Mouse (Mus musculus) thymus, postnatal 10 days (tissue): ENCODE measurements at regions not wholly inside any gene's neighbourhood (a gene's known extent, or its start where the extent isn't known, plus 50 kb on each side); places are given as distances from the start of the nearest gene placed in this dataset.

Source experiments
- DNase-seq, 2 experiments: peaks; one replicate each; pipeline ENCODE4 v3.0.0; 2021; ENCODE audit warnings: low spot score in 2 of 2

DNA sequence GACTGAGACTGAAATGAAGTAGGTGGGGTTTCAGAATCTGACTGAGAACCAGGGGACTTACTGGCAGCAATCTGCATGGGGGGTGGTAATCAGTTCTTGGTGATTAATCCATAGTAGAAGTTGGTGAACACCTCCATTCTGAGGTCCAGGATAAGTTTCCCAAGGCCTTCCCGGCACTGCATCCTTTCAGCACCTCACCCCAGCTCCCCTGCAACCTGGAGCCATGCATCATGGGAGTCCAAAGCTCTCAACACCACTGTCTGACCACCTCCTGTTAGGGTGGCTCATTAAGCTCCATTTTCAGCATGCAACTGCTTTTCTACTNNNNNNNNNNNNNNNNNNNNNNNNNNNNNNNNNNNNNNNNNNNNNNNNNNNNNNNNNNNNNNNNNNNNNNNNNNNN lies 157.0 kb downstream of the Cyp26b1 start:
- DNase-seq, result no peak

DNA sequence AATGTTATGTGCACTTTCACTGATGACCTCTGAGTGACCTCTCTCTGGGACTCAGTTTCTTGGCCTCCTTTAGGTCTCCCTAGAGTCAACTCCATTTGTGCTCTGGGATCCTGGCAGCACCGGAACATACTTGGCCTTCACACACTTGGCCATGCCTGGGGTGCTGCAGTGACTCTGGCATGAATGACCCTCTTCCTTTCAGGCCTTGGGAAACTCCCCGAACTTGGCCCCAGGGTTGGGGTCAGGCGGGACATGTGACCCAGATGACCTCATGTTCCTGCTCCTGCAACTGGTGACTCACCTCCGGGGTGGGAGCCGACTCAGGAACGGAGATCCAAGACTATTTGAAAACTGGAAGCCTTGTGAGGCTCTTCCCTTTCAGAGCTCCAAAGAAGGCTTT lies 159.2 kb downstream of the Cyp26b1 start:
- DNase-seq, result no peak

DNA sequence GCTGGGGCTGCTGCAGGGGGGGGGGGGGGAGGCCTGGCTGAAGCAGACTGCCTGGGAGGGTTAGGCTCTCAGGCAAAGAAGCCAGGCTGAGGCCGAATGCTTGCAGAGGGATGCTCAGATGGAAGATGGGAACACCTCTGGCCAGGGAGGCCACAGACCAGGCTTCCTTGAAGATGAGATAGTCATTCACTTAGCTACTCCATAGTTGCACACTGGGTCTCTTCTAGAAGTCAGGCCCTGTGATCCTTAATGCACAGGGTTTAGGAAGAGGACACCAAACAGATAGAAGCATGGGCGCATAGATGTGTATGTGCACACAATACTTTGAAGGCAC lies 162.1 kb downstream of the Cyp26b1 start:
- no peak for DNase-seq

DNA sequence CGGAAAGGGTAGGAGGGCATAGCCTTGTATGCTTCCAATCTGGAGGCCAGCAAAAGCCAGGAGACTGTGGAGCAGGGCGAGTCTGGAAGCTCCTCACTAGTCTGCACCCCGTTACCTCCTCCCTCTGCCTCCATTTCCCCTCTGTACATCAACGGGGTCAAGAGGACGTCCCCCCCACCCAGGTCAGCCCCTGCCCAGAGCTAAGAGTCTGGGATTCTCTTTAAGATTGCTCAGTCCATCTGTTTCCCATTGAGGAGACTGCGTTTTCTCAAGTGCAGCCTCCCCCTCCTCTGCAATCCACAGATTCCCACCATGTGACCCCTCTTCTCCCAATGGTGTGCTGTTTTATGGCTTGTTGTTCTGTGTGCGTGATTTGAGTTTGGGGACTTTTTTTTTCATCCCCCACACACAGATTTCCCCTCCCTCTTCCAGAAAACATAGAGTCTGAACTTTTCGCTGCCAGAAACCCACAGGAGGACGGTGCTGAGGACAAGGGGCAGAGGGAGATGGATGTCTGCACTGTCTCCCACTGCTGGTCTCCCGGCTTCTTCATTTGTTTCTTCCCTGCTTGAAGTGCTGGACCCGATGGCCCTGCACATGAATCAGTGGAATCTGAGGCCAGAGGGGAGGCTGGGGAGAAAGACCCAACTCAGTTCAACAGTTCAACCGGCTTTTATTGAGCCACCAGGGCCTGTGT lies 162.6 kb downstream of the Cyp26b1 start:
- DNase-seq, result no peak

DNA sequence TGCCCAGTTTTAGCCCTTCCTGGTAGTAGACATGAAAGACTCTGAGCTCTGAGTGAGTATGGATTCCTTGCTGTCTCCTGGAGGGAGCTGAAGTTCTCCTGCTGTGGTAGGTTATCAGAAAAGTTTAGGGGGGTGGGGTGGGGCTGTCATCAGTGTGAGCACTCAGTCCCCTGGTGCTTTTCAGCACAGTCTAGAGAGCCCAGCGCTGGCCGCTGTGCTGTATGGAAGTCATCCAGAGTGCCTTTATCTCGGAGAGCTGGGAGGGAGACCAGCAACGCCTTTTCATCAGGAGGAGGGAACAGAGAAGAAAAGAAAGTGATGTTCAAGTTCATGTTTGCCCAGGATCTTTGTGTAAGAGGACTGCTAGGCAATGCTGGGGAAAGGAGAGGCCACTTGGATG lies 163.6 kb downstream of the Cyp26b1 start:
- DNase-seq, result no peak

DNA sequence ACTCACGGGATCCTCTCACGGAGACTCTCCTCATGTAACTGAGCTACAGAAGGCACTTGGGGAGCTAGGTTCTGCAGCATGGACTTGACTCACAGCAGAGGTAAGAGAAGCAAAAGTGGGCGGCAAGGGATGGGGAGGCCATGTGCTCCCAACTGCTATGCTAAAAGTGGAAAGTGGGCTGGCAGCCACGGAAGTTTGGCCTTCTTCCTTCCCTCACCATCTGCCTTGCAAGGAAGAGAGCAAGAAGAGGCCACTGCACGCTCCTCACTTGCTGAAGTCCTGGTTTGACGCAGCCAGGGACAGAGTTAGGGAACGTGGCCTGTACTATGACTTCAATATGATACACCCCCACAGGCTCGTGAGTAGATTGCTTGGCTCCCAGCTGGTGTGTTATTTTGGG lies 164.5 kb downstream of the Cyp26b1 start:
- DNase-seq, result no peak

DNA sequence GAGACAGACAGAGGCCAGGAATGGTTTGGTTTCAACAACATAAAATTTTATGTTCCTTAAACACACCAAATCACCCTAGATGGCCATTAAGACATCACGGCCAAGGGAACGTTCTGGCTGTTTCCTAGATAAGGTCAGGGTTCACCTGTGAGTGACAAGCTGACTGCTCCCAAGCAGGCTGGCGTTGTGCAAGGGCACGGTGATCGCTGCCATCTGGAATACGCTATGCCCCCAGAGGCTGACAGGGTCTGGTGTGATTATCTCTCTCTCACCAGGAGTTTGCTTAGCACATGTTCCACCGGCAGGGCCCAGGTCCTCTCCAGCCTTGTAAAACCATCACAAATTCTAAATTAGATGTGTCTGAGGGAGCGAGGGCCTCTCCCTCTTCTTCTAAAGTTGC lies 167.0 kb downstream of the Cyp26b1 start:
- DNase-seq, result no peak

DNA sequence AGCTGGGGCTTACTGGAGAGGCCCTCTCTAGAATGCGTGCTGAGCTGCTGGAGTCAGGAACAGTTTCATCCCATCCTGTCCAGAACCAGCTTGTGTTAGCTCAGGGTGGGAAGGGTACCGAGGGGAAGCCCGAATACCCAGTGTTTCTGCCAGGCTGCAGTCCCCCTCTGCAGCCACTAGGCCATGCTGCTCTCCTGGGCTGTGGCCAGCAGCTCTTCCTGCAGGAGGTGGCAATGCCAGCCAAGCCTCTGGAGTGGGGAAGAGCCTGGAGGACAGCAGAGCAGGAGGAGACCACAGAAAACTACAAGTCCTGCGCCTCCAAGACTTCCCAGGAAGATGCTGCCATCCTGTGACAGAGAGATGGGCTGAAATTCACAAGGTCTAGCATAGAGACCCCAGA lies 167.9 kb downstream of the Cyp26b1 start:
- no peak for DNase-seq

DNA sequence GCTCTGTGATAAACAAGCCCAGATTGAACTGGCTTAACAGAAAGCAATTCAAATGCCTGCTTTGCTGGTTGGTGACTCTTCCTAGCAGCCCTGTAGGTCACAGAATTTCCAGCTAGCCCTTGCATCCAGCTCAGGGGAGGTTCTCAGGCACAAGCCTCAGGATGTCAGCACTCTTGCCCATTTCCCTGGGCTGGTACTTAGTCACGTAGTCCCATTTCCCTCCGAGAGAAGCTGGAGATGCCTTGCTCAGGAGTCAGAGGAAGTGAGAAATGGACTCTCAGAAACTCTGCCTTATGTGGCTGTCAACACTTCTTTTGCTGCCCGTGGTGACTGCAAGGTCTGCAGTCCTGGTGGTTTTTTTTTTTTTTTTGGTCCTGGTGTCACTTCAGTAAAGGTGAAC lies 170.8 kb downstream of the Cyp26b1 start:
- DNase-seq, result no peak

DNA sequence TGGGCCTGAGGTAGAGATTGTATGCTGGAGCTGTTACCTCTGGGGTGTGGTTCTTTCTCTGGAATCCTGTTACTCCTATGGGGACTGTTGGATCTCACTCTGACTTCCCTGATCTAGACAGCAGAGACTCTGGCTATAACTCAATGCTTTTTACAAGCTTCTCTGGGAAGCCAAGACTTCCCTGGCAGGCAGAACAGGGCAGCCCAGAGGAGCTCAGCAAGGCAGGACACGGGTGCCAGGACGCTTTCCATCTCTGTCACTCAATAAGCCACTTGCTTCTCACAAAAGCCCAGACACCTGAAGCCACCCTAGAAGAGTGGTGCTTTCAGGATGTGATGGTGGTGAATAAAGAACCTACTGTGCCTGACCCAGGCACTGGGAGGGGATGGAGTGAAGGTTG lies 174.0 kb downstream of the Cyp26b1 start:
- DNase-seq, result no peak

DNA sequence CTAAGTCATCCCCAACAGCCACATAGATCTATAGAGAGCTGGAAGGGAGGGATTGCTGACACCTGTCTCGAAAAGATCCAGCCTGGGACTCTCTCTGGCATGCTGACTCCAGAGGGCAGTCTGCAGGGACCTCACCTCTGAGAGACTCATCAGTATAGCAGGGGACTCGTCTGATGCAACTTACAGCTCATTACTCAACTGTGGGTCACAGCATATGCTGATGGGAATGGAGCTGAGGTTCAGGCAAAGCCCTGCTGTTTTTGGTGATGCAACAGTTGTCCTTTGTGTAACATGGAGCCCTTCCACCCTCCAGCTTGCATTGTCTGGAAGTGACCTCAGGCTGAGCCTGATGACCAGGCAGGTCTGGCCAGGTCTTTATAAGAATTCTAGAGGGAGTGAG lies 174.4 kb downstream of the Cyp26b1 start:
- no peak for DNase-seq

DNA sequence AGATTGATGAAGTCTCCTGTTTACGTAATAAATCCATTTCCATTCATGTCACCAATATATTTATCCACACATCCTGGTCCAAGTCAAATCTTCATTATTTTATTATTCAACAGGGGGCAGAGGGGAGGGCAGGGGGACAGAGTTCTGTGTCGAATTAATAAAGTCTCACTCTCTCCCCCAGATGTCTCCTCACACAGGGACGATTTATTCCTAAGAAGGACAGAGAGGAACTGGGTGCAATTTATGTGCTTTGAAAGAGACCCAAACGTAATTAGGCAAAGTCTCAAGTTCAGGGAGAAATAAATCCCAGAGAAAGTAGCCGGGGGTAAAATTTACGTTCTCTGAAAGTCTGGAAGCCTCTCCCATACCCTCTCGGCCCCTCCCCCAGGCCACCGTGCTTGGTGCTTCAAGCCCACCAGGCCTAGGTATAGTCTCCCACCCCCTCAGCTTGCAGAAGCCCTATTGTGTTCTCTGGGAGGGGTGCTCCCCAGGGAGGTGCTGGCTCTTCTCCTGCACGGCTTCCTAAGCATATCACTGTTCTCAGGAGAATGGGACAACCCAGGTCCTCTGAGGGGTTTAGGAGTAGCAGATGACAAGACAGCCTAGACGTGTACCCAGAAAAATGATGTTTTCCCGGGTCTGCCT lies 176.6 kb downstream of the Cyp26b1 start:
- no peak for DNase-seq

DNA sequence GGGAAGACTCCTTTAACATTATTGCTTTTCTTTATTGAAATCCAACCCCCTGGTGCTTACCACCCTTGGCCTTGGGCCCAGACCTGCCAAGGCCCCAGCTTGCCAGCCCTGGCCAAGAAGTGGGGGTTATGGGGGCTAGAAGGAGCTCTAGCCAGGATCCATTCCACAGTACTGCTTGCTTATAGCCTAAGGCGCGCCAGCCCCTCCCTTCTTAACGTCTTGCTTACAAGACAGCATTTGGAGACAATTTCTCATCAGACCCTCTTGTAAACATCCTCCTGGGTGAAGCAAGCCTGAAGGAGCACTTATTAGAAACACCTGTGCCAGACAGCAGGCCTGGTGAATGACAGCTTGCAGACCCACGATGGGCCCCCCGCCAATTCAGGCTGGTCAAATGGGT lies 179.3 kb downstream of the Cyp26b1 start:
- no peak for DNase-seq

DNA sequence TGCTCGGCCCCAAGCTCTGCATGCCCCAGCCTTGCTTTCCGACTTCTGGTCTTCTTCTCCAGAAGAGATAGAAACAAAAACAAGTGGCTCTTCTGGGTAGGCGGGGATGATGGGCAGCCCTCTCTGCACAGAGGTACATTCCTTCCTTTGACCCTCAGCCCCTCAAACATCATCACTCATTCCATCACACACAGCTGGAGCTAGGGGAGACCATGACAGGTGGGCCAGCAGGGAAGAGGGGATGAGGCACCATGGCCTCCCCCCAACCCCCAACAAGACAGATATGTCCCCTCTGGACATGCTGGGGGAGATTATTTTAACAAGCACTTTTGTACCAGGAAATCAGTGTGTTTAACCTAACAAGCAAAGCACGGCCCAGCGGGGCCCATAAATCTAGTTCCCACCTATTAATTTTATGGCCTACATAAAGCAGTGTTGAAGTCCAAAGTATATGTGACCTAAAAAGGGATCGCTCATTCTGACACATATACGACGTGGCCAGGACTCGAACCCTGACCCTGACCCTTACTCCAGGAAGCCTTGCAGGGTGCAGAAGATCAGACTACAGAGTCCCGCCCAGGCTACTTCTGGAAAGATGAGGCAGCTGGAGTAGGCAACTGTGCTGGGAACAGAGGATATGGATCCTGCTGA lies 183.7 kb downstream of the Cyp26b1 start:
- DNase-seq, result no peak

DNA sequence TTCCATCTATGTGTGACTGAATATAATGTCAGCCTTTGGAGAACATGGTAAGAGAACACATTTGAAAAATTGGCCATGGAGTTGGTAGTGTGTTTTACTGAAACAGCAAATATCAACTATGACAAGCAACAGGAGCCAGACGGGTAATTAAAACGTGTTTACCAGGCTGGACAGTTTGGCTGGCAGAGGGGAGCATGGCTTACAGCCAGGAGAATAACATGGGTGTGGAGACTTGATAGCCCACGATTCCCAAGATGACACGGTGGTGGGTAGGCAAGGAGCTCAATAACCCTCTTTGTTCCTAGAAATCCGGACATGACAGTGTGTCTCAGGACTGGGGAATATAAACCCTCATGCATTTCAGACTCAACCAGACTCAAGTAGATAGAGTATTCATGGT lies 185.2 kb downstream of the Cyp26b1 start:
- no peak for DNase-seq

DNA sequence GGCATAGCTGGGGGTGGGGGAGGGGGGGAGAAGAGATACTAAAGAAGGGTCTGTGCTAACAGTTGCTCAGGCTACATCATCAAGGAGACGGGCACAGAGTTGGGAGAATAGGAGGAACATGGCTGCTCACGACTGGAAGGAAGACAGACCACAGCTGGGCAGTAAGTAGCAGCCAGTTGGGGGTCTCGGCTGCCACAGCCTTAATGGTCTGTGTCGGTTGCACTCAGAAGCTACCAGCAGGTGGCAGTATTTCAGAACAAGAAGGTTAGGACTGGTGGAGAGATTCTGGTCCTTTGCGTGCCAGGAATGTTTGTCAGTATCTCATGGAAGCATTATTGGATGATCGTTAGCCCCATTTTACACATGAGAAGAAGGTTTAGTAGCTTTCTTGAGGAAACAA lies 185.9 kb downstream of the Cyp26b1 start:
- DNase-seq, result peak; percentile 9 to 65

DNA sequence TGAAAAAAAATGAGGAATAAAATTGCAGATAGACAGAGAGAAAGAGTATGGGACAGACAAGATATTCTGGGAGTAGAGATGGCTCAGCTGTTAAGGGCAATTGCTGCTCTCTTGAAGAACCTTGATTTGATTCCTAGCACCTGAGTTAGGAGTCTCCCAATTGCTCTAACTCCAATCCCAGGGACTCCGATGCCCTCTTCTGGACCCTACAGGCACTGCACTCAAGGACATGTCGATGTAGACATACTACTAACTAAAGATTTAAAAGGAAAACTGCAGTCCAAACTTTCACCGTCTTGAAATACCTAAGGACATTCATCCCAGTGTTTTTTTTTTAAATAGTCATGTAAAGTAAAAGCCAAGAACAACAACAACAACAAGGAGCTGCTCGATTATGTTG lies 189.0 kb downstream of the Cyp26b1 start:
- peak in 1 of 2 experiments; percentile 12 for DNase-seq

DNA sequence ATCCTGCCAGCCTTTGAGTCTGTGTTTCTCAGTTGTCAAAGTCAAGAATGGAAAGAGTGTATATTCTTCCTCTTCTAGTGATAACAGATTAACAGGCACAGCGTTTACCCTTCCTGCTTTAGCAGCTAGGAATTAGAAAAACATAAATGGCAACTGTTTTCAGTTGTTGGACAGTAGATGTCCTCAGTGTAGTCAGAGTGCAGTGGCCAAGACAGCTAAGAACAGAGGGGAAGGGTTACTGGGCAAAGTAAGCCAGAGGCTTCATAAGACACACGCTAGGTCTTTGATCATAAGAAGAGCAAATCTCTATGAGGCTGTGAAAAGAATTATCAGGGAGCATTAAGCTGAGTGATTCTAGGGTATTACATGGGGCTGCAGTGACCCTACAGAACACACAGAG lies 191.3 kb downstream of the Cyp26b1 start:
- no peak for DNase-seq

DNA sequence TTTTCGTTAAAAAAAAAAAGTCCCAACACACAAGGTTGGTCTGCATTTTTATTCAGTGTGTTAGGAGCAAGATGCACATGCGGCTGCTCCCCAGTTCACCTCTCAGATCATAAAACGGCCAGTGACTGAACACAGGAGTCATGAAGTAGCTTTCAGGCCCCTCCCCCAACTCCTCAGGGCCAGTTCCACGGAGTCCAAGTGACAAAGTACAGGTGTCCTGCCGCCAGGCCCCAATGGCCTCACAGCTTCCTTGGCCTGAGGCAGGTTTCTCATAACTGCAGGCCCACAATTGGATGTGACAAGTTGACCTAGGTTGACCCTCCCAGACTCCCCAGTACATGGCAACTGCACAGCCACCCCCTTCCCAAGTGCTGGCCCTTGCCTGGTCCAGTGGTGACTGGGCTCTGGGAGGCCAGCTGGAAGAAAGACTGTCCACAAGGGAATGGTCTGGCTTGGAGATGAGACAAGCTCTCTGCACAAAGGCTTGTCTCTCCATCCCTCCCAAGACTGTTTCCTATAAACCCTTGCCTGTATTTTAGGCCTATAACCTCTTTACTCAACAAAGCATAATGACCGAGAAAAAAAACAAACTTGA lies 199.1 kb downstream of the Cyp26b1 start:
- DNase-seq, result no peak

DNA sequence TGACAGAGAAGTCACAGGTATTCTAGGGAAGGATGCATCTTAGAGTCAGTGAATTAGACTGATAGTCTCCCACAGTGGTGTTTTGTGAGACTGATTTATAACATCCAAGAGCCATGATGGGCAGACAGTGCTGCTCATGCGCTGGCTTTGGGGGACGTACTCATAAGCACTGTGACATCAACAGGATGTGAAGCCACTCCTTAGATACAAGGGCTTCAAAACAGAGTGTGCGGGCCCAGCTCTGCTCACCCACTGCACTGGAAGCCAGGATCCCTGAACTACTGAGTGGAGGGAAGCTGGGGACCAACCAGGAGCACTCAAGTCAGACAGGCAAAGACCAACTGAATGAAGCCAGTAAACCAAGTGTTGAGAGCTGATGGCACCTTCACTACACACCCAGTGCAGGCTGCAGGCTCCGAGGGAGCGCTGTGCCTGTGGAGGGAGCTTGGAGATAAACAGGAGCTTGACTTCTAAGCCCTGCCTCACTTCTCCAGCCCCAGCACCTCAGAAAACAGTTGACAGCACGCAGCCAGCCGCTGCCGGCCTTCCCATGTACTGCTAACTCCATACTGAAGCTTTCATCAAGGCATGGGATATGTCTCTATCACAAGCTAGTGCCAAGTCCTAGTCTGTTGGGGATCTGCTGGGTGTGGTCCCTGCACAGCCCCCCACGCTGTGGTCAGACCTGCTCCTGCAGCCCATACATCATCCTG lies 200.0 kb downstream of the Cyp26b1 start:
- DNase-seq, result no peak

DNA sequence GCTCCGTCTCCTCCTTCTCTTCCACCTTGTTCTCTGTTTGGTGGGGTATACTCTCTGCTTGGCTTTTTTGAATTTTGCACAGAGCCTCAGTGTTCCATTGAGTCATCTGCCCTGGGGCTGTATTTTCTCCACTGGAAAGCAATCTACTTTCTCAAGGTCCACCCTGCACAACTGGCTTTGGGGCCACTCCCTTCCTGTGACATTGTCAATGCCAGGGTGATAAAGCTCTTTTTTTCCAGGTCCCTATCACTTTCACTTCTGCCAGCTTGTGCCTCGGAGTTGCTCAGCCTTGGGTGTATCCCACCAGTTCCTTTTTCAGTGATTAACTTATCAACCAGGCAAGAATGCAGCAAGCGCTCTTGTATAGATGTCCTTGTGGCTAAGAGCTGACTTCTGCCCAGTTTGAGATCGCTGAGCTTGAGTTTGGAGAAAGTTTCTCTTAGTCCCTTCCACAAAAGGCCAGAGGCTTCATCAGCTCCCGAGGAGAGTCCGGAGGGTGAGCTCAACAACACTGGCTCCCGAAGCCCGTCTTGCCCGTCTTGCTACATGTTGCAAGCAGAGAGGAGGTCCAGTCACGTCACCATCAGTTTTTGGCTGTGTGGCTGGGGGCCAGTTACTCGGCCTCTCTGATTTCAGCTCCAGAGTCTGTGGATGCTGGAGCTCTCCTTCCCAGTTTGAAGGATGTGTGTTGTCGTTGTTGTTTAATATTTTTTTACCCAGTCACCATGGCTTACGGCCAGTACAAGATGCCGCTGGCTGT lies 200.8 kb downstream of the Cyp26b1 start:
- no peak for DNase-seq

DNA sequence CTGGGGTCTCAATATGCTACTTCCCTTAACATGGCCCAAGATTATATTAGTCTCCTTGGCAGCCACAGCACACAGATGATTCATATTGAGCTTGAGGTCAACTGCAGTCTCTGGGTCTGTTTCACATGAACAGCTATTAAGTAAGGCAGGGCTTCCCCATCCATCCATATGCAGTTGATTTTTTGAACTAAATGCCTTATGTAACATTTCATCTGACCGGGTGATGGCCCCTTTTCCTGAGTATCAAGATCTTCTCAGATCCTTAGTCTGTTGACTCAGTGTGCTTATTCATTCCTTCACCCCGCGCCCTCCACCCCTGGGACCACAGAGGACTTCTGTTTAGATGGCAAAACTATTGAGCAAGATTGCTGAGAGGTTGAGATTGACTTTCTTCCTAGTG lies 202.7 kb downstream of the Cyp26b1 start:
- DNase-seq, result no peak
